Mouse (Mus musculus) liver, embryonic 16.5 days (tissue): ENCODE data around the gene Lrrc15. TPM values are rescaled to one million over a fixed set of nuclear protein-coding genes. Genes with fewer than 3 reads are reported as not detected.

ENCODE experiments used
- ATAC-seq: fragments of 200-750 bp; cut with Nextera tagmentation; 2 replicates; pipeline ENCODE4 v1.8.0; 2017; ENCODE audit warnings: low read depth, mild to moderate bottlenecking, moderate number of reproducible peaks, moderate library complexity
- H3K27ac ChIP-seq: fragments of 300-500 bp; sonication (generic); 2 replicates; pipeline ENCODE4 v1.5.1; 2014; ENCODE audit warnings: mild to moderate bottlenecking, low read length
- H3K27me3 ChIP-seq: fragments of 300-500 bp; sonication (generic); 2 replicates; pipeline ENCODE4 v1.6.1; 2014; ENCODE audit warnings: low read depth, low read length, mixed read lengths; ENCODE audit not compliant: control insufficient read depth, insufficient read depth
- H3K36me3 ChIP-seq: fragments of 300-500 bp; sonication (generic); 2 replicates; pipeline ENCODE4 v1.6.1; 2014; ENCODE audit warnings: mild to moderate bottlenecking; ENCODE audit not compliant: control insufficient read depth, insufficient read depth
- H3K4me1 ChIP-seq: fragments of 300-500 bp; sonication (generic); 2 replicates; pipeline ENCODE4 v1.6.1; 2014; ENCODE audit warnings: low read depth, low read length, mixed read lengths; ENCODE audit not compliant: control insufficient read depth
- H3K4me2 ChIP-seq: fragments of 300-500 bp; sonication (generic); 2 replicates; pipeline ENCODE4 v1.6.1; 2014; ENCODE audit warnings: low read depth, low read length, mixed read lengths
- H3K4me3 ChIP-seq: fragments of 300-500 bp; sonication (generic); 2 replicates; pipeline ENCODE4 v1.5.1; 2014; ENCODE audit warnings: low read depth, mild to moderate bottlenecking, low read length
- H3K9ac ChIP-seq: fragments of 300-500 bp; sonication (generic); 2 replicates; pipeline ENCODE4 v1.6.1; 2014; ENCODE audit warnings: low read depth, low read length
- H3K9me3 ChIP-seq: fragments of 300-500 bp; sonication (generic); replicated peaks from 2 replicates; pipeline ENCODE4 v1.6.1; 2016; ENCODE audit warnings: low read length; ENCODE audit not compliant: control insufficient read depth
- WGBS: fragments of 180-500 bp; shearing (Covaris S2); extraction: QIAGEN DNeasy Blood & Tissue Kit; methylation state at CpG from one replicate; pipeline ENCODE4 v1.1.7; 2014; ENCODE audit not compliant: insufficient replicate concordance; 5-methylcytosine and 5-hydroxymethylcytosine counted together
- polyA plus RNA-seq: library from polyadenylated mRNA; unstranded; fragments of >200 nt; fragmentation: Nextera tagmentation; extraction: Ambion mirVana; gene quantifications from 2 replicates; pipeline ENCODE4 v1.2.1, GENCODE M21; 2015

Lrrc15 gene
- polyA plus RNA-seq, 1 experiment from 2014 or later: 0.02 TPM

DNA sequence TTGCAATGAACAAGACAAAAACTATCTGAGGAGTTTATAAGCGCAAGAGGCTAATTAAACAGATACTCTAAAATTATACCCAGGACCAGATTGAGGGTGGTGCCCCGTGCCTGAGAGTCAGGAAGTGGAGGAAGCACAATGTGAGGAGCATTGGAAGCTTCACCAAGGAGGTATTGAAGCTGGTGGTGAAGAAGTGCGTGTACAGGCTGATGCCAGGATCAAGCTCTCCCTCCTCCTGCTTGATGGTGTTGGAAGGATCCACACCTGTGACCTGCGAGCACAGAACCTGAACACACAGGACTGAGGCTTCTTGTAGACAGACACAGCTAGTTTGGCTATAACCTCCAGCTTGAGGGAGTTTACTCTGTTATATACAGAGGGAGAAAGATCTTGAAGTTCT is 23.0 kb upstream of the Lrrc15 start:
- ATAC-seq: no peak
- H3K4me1 ChIP-seq: peaks cover 26% of the 10 kb centered on the region
- H3K27ac ChIP-seq: no peak overlapping the region
- WGBS: 69% methylated on average over 4 of the region's 4 CpGs
- H3K9ac ChIP-seq: no peak overlapping the region
- H3K9me3 ChIP-seq: no peaks in the 10 kb centered on the region
- no peak overlapping the region for H3K4me3 ChIP-seq
- H3K36me3 ChIP-seq: no peaks in the 10 kb centered on the region
- H3K4me2 ChIP-seq: no peak overlapping the region
- peaks cover 33% of the 10 kb centered on the region for H3K27me3 ChIP-seq

DNA sequence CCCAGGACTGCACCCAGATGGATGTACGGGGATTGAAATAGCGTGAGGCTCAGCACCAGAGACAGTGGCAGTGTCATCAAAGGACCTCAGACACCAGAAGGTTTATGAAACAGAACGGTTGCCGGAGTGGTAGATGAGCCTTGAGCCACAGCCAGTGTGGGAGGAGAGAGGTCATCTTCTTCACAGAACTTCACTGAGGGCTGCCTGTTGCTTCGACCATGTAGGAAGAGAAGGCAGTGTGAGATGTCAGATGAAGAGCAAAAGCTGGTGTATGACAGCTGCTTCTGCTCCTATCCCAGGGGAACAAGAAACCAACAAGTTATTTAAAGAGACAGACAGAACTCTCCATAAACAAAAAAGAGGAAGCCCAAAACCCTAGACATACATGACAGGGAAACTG is 21.2 kb upstream of the Lrrc15 start:
- ATAC-seq: no peak
- Histone ChIP-seq H3K4me1 (peaks cover 10% of the 10 kb centered on the region), H3K27ac (no peak overlapping the region), H3K4me2 (no peak overlapping the region), H3K4me3 (no peak overlapping the region), H3K9me3 (no peaks in the 10 kb centered on the region), H3K9ac (no peak overlapping the region), H3K27me3 (peaks cover 22% of the 10 kb centered on the region), H3K36me3 (no peaks in the 10 kb centered on the region)
- 50% methylated on average over 5 of the region's 5 CpGs for WGBS

GRCm38 (mm10) chr16:30303411-30303810 is 20.4 kb upstream of the Lrrc15 start:
- WGBS: 67% methylated on average over 2 of the region's 2 CpGs

GRCm38 (mm10) chr16:30302686-30303085 is 19.6 kb upstream of the Lrrc15 start:
- Histone ChIP-seq H3K9me3 (no peaks in the 10 kb centered on the region), H3K27me3 (peaks cover 6% of the 10 kb centered on the region)
- no peak for ATAC-seq

More at GRCm38 (mm10) chr16:30303411-30303810, 20.4 kb upstream of the Lrrc15 start:
- Histone ChIP-seq H3K4me2 (no peak overlapping the region), H3K9me3 (no peaks in the 10 kb centered on the region), H3K27me3 (peaks cover 13% of the 10 kb centered on the region), H3K36me3 (no peaks in the 10 kb centered on the region), H3K4me3 (no peak overlapping the region), H3K4me1 (peaks cover 5% of the 10 kb centered on the region), H3K9ac (no peak overlapping the region), H3K27ac (no peak overlapping the region)
- no peak for ATAC-seq

DNA sequence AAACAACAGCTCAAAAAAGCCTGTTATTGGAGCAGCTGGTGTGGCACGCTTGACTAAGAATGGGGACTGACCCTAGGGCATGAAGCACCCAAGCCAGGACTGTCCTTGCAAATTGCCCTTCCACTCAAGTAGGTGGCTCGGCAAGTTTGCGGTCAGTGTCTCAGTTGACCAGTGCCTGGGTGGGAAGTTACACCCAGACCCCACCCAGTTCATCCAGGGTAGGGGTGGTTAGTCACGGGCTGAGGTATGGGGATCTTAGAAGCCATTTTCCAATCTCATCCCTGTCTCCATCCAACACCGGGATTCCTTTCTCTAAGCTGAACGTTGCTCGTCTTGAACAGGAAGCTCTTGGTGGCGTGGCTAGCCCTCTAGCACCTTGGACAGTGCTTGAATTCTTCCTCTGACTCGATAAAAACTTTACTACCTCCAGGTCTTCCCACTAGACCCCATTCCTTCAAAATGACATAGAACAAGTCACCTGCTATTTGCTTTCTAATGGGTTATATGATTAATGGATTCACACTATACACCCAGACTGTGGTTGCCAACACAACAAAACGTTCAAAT is 16.7 kb upstream of the Lrrc15 start:
- H3K9ac ChIP-seq: no peak overlapping the region
- no peak overlapping the region for H3K4me2 ChIP-seq
- no peaks in the 10 kb centered on the region; the same call in 1 of the 2 replicates for H3K27me3 ChIP-seq
- H3K36me3 ChIP-seq: no peaks in the 10 kb centered on the region
- no peaks in the 10 kb centered on the region for H3K4me1 ChIP-seq
- no peaks in the 10 kb centered on the region for H3K9me3 ChIP-seq
- ATAC-seq: no peak
- WGBS: 48% methylated on average over 10 of the region's 10 CpGs
- H3K27ac ChIP-seq: no peak overlapping the region
- H3K4me3 ChIP-seq: no peak overlapping the region

More at GRCm38 (mm10) chr16:30302686-30303085, 19.6 kb upstream of the Lrrc15 start:
- no peak overlapping the region for H3K4me2 ChIP-seq
- H3K36me3 ChIP-seq: no peaks in the 10 kb centered on the region
- H3K27ac ChIP-seq: no peak overlapping the region
- no peaks in the 10 kb centered on the region for H3K4me1 ChIP-seq
- no peak overlapping the region for H3K9ac ChIP-seq
- H3K4me3 ChIP-seq: no peak overlapping the region
- 61% methylated on average over 6 of the region's 6 CpGs for WGBS

DNA sequence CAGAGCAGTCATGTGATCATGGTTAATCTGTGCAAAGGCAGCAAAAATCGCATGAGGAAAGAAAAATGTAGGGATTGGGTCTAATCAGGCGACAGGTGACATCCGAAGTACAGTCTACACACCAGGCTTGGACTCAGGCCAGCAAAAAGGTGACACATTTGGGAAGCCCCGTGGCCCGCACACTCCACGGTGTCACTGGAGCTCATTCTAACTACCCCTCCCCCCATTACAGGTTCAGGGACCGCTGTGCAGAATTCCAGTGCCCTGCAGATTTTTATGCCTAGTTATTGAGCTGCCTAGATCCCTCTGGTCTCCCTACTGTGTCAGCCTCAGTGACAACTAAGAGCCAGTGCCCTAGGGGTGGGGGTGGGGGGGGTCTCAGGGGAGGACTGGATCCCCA is 14.4 kb upstream of the Lrrc15 start:
- H3K9me3 ChIP-seq: no peaks in the 10 kb centered on the region
- no peak for ATAC-seq

DNA sequence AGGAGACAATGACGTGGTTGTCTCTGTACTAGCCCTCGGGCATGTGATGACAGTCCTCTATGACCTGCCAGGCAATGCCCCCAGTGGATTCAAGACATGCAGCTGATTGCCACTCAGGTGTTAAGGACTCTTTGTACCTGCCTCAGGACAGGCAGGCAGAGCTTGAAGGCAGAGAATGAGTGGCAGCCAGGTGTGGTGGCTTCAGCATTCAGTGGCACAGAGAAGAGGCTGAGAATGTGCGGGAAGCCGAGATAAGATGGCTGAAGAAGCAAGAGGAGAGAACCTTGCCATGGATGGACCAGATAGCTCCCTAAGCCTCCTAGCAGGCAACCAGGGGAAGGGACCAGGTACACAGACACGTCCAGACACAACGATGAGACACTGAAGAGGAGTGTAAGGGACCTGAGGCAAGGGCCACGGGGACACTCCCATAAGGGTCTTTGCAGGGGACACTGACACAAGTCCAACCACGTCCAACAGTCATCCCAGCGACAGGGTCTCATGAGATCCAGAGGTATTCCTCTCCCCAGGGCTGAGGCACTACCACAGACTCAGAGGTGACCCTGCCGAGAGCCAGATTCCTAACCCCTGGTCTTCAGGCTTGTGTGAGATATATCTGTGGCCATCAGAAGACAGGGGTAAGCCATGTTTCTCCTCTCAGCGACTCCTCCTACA is 13.7 kb upstream of the Lrrc15 start:
- H3K4me3 ChIP-seq: no peak overlapping the region
- no peaks in the 10 kb centered on the region for H3K36me3 ChIP-seq
- no peaks in the 10 kb centered on the region for H3K9me3 ChIP-seq
- H3K9ac ChIP-seq: no peak overlapping the region
- H3K27me3 ChIP-seq: no peaks in the 10 kb centered on the region
- no peak overlapping the region for H3K27ac ChIP-seq
- no peaks in the 10 kb centered on the region for H3K4me1 ChIP-seq
- no peak overlapping the region for H3K4me2 ChIP-seq
- ATAC-seq: no peak
- 70% methylated on average over 11 of the region's 11 CpGs for WGBS

More for the DNA sequence above, 14.4 kb upstream of the Lrrc15 start:
- 70% methylated on average over 7 of the region's 7 CpGs for WGBS
- Histone ChIP-seq H3K27ac (no peak overlapping the region), H3K4me3 (no peak overlapping the region), H3K9ac (no peak overlapping the region), H3K36me3 (no peaks in the 10 kb centered on the region), H3K4me2 (no peak overlapping the region), H3K27me3 (no peaks in the 10 kb centered on the region), H3K4me1 (no peaks in the 10 kb centered on the region)

GRCm38 (mm10) chr16:30295106-30295505 is 12.1 kb upstream of the Lrrc15 start:
- 62% methylated on average over 7 of the region's 7 CpGs for WGBS
- Histone ChIP-seq H3K4me3 (no peak overlapping the region), H3K9ac (no peak overlapping the region), H3K4me2 (no peak overlapping the region), H3K36me3 (no peaks in the 10 kb centered on the region), H3K4me1 (no peaks in the 10 kb centered on the region), H3K27ac (no peak overlapping the region), H3K9me3 (no peaks in the 10 kb centered on the region), H3K27me3 (no peaks in the 10 kb centered on the region)
- ATAC-seq: no peak

- Histone ChIP-seq H3K9ac (no peak overlapping the region), H3K27ac (no peak overlapping the region), H3K36me3 (no peaks in the 10 kb centered on the region), H3K4me3 (no peak overlapping the region), H3K4me2 (no peak overlapping the region), H3K9me3 (no peaks in the 10 kb centered on the region), H3K4me1 (no peaks in the 10 kb centered on the region), H3K27me3 (no peaks in the 10 kb centered on the region)
- no peak for ATAC-seq
- WGBS: 67% methylated on average over 6 of the region's 6 CpGs
Measured at GRCm38 (mm10) chr16:30290436-30290835, 7.4 kb upstream of the Lrrc15 start.
